Mouse (Mus musculus): ENCODE data around the gene Cxcr5. TPM values are rescaled to one million over a fixed set of nuclear protein-coding genes. Genes with fewer than 3 reads are reported as not detected.

The Cxcr5 gene
- polyA plus RNA-seq, 1 experiment = not detected

DNA sequence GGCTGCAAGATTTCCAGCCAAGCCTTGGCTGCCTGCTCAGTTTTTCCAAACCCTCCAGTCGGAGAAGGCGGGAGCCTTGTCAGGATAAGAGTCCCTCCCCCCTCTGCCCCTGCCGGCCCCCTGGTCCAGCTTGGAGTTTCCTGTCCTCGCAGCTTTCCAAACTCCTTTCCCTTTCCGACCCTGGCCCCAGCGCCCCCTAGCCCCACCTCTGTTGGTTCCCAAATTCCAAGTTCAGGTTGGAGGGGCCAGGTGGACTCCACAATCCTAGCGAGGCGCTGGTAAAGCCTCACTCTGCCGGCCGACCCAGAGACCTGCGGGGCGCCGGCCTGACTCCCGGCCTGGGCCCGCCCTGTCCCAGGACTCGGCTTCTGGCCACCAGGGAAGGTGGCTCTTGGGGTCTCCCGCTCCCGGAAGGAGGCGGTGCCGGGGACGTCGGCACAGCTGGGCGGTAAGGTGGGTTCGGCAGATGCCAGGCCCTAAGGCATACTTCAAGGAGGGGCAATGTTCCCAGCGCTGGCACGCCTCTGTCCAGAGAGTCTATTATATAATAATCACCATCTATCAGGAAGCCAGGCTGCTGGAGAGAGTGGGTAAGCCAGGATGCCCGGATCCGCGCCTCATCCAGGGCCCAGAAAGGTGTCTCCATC is 82.6 kb downstream of the Cxcr5 start:
- Histone ChIP-seq H3K4me1 (ENCODE audit: control insufficient read depth, insufficient read depth, low read length) (peaks cover 4% of the 10 kb centered on the region; the same call in 1 of the 2 replicates), H3K27ac (ENCODE audit: insufficient read depth, low read length) (peak overlapping the region; percentile 94), H3K4me3 (ENCODE audit: insufficient read depth, low read length) (peak overlapping the region; percentile 67)
- TF ChIP-seq CTCF (IDR thresholded peaks at IDR 0.05; ENCODE audit: borderline replicate concordance, insufficient read depth, low read length) (no peak), POLR2A (IDR thresholded peaks at IDR 0.05; ENCODE audit: low read depth, low read length) (peak; percentile 49; the same call in 1 of the 2 replicates)

DNA sequence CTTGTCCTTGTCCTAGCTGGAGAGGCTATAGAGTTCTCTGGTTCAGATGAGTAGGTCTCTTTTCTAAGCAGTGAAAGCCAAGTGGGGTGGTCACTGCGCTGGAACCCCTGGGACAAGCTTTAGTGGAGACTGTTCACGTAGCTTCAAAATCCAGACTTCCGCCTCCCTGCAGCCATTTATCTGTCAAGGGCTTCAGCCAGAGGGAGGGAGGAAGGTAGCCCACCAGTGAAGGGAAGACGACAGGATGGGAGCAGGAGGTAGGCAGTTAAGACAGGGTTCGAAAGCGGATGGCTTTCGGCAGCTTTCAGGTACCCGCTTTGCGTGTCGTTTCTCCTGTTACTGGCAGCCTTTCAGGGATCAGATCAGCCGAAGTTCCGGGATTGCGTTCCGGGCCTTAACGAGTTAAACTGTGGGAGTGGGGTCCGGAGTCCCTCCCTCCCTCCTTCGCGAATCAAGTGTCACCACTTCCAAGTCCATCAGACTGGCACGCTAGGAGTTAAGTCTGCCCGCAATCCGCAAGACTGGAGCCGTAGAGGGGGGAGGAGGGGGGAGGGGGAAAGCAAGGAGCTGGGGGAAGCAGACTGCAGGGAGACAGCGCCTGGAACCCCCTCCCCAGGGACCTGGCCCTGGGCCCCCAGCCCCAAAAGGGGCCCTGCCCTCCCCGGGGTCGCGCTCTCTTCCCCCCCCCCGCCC is 83.3 kb downstream of the Cxcr5 start:
- Histone ChIP-seq H3K4me3 (ENCODE audit: insufficient read depth, low read length) (peak overlapping the region; percentile 67), H3K27ac (ENCODE audit: insufficient read depth, low read length) (peak overlapping the region; percentile 57), H3K4me1 (ENCODE audit: control insufficient read depth, insufficient read depth, low read length) (peaks cover 4% of the 10 kb centered on the region; the same call in 1 of the 2 replicates)
- peak; percentile 5; the same call in 1 of the 2 replicates for TF ChIP-seq POLR2A (IDR thresholded peaks at IDR 0.05; ENCODE audit: low read depth, low read length)
- TF ChIP-seq CTCF (IDR thresholded peaks at IDR 0.05; ENCODE audit: borderline replicate concordance, insufficient read depth, low read length) = no peak

DNA sequence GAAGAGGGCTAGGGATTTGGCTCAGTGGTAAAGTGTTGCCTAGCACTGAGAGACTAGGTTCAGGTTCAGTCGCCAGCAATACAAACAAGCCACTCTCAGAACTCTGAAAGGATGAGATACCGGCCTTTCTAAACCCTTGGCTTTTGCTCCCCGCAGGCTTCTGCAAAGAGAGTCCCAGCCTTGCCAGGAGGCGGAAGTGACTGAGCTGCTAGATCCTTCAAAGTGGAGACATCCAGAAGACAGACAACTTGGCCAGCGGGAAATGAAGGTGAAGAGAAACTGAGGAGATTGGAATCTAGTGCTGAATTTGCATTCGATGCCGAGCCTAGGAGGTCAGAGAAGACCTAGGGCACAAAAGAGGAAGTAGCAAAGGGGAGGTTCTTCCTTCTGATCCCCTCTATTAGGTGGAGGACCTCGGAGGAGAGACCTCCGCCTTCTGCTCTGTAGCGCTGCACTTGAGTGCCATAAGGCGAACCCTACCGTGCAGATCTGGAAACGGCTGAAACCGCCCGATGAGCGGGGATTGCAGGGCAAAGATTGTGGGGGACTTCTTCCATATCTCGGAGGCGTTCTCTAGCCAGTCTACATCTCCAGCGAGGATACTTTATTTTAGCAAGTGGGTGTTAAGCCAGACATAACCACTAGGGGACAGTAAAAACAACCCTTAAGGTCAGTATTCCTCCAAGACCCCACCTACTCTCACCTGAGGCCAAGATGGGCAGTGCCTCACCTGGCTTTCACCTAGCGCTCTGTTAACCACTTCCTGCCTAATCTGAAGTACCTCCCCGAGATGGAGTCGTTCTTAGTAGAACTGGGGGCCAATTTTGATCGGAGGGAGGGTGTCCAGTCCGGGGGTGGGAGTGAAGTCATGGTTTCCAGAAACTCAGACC is 84.1 kb downstream of the Cxcr5 start:
- H3K4me3 ChIP-seq (ENCODE audit: insufficient read depth, low read length) = peak overlapping the region; percentile 51
- H3K27ac ChIP-seq (ENCODE audit: insufficient read depth, low read length) = peak overlapping the region; percentile 57
- H3K4me1 ChIP-seq (ENCODE audit: control insufficient read depth, insufficient read depth, low read length) = peaks cover 4% of the 10 kb centered on the region; the same call in 1 of the 2 replicates
- TF ChIP-seq CTCF (IDR thresholded peaks at IDR 0.05; ENCODE audit: borderline replicate concordance, insufficient read depth, low read length) (no peak), POLR2A (IDR thresholded peaks at IDR 0.05; ENCODE audit: low read depth, low read length) (no peak)

DNA sequence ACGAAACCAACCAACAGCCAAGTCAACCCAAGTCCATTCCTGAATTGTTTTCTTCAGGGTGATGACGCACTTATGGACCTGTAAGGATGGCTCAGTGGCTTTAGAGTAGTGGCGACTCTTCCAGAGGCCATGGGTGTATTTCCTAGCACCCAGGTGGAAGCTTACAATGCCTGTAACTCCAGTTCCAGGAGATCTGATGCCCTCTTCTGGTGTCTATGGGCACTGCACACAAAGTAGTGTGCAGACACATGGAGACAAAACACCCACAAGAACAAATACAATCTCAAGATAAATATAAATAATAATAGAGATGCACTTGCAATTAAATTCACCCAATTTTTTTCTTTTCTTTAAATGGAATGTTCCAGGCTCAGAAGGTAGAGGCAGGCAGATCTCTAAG is 85.7 kb downstream of the Cxcr5 start:
- TF ChIP-seq POLR2A (IDR thresholded peaks at IDR 0.05; ENCODE audit: low read depth, low read length) = no peak
- no peak for TF ChIP-seq CTCF (IDR thresholded peaks at IDR 0.05; ENCODE audit: borderline replicate concordance, insufficient read depth, low read length)
- no peak overlapping the region for H3K27ac ChIP-seq (ENCODE audit: insufficient read depth, low read length)
- peaks cover 4% of the 10 kb centered on the region; the same call in 1 of the 2 replicates for H3K4me1 ChIP-seq (ENCODE audit: control insufficient read depth, insufficient read depth, low read length)
- H3K4me3 ChIP-seq (ENCODE audit: insufficient read depth, low read length) = no peak overlapping the region

DNA sequence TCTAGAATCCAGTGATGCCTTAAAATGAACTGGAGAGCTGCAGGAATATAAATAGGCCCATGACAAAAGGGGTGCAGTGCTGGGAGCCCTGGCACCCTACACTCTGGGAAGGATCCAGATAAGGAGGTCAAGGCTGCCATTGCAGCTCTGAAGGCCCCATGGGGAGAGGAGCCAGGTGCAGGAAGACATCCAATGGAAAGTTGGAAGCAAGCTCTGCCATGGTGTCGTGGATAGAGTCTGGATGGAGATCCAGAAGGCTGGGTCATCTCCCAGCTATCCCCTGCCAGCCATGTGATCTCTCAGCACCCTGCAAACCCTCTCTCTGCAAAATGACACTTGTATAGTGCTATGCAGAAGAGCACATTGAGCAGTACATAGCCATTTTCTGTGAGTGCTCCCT is 87.3 kb downstream of the Cxcr5 start:
- Histone ChIP-seq H3K27ac (ENCODE audit: insufficient read depth, low read length) (no peak overlapping the region), H3K4me1 (ENCODE audit: control insufficient read depth, insufficient read depth, low read length) (no peaks in the 10 kb centered on the region), H3K4me3 (ENCODE audit: insufficient read depth, low read length) (no peak overlapping the region)
- TF ChIP-seq POLR2A (IDR thresholded peaks at IDR 0.05; ENCODE audit: low read depth, low read length) (peak; percentile 21), CTCF (IDR thresholded peaks at IDR 0.05; ENCODE audit: borderline replicate concordance, insufficient read depth, low read length) (no peak)

DNA sequence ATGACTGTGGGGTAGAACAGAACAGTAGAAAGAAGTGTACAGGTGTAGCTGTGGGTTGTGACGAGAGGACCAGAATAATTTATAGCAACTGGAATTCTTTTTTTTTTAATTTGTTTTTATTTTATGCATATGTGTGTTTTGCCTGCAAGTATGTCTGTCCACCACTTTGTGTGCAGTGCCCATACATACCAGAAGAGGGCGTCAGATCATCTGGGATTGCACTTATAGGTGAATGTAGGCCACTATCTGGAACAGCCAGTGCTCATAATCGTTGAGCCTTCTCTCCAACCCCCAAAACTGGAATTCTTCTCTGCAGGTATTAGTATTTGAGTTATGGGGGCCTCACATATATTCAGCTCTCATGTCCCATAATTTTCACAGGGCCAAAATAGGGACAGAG is 88.5 kb downstream of the Cxcr5 start:
- no peak overlapping the region for H3K27ac ChIP-seq (ENCODE audit: insufficient read depth, low read length)
- TF ChIP-seq CTCF (IDR thresholded peaks at IDR 0.05; ENCODE audit: borderline replicate concordance, insufficient read depth, low read length) (no peak), POLR2A (IDR thresholded peaks at IDR 0.05; ENCODE audit: low read depth, low read length) (no peak)
- H3K4me1 ChIP-seq (ENCODE audit: control insufficient read depth, insufficient read depth, low read length) = no peaks in the 10 kb centered on the region
- H3K4me3 ChIP-seq (ENCODE audit: insufficient read depth, low read length) = no peak overlapping the region

DNA sequence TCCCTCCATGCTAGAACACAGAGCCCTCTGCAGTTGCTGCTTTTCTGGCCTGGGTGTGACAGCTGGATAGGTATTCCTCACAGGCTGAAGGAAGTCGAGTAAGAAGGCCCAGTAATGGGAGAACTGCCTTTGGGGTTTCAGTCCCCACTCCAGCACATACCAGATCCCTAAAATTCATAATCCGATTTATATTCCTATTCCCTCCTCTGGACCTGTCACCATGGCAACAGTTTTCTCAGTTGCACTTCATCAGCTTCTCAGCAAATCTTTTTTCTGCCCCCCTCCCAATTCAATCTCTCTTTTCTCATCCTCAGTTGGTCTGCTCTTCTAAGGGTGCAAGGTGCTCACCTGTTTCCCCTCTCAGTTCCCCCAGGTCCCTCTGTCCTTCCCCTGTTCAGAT is 92.9 kb downstream of the Cxcr5 start:
- Histone ChIP-seq H3K4me1 (ENCODE audit: control insufficient read depth, insufficient read depth, low read length) (no peaks in the 10 kb centered on the region), H3K4me3 (ENCODE audit: insufficient read depth, low read length) (no peak overlapping the region), H3K27ac (ENCODE audit: insufficient read depth, low read length) (no peak overlapping the region)
- no peak for TF ChIP-seq POLR2A (IDR thresholded peaks at IDR 0.05; ENCODE audit: low read depth, low read length)
- no peak for TF ChIP-seq CTCF (IDR thresholded peaks at IDR 0.05; ENCODE audit: borderline replicate concordance, insufficient read depth, low read length)

DNA sequence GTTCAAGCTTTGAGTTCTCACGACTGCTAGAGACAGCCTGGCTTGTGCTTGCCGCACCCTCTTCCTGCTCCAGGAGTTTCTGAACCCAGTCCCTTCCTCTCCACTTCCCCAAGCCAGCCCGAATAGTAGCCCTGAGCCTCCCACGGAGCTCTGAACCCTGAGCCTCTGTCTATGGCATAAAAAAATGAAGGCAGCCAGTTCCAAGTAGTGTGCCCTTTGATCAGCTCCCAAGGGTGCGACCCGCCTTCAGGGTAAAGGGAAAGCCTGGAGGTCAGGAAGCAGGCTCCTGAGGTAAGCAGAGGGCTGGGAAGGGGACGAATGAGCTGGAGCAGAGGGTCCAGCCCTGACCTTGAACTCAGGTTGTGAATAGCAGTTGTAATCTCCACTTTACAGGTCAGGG is 93.5 kb downstream of the Cxcr5 start:
- Histone ChIP-seq H3K27ac (ENCODE audit: insufficient read depth, low read length) (no peak overlapping the region), H3K4me1 (ENCODE audit: control insufficient read depth, insufficient read depth, low read length) (no peaks in the 10 kb centered on the region), H3K4me3 (ENCODE audit: insufficient read depth, low read length) (no peak overlapping the region)
- TF ChIP-seq CTCF (IDR thresholded peaks at IDR 0.05; ENCODE audit: borderline replicate concordance, insufficient read depth, low read length) = no peak
- no peak for TF ChIP-seq POLR2A (IDR thresholded peaks at IDR 0.05; ENCODE audit: low read depth, low read length)

DNA sequence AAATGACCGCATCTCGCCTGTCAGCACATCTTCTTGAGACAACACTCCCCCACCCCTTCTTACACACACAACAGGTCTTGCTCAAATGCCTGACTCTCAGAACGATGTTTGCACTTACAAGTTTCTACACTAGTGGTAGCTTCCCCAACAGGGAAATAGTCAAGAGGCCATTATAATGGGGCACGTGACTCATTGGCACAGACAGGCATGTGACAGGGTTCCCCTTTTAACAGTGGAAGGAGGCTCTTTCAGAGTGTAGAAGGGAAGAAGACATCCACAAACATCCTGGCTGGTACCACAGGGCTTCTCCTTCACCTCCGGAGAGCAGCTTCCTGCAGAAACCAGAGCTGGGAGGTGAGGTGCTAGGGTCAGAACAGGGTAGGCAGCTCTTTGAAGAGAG is 99.7 kb downstream of the Cxcr5 start:
- Histone ChIP-seq H3K27ac (ENCODE audit: insufficient read depth, low read length) (no peak overlapping the region), H3K4me3 (ENCODE audit: insufficient read depth, low read length) (no peak overlapping the region), H3K4me1 (ENCODE audit: control insufficient read depth, insufficient read depth, low read length) (no peaks in the 10 kb centered on the region)
- TF ChIP-seq CTCF (IDR thresholded peaks at IDR 0.05; ENCODE audit: borderline replicate concordance, insufficient read depth, low read length) (no peak), POLR2A (IDR thresholded peaks at IDR 0.05; ENCODE audit: low read depth, low read length) (no peak)

Other genes with a start within 250 kb of the Cxcr5 start
- gene C2cd2l, start 241.6 kb downstream of the Cxcr5 start, polyA plus RNA-seq (2011; ENCODE audit: insufficient read length, low read depth, missing spikeins) = 9.4 and 10.5 TPM in 2 replicates
- gene Dpagt1, start 235.9 kb downstream of the Cxcr5 start, polyA plus RNA-seq (2011; ENCODE audit: insufficient read length, low read depth, missing spikeins) = 39.7 and 54.7 TPM in 2 replicates
- gene H2afx, start 227.2 kb downstream of the Cxcr5 start, polyA plus RNA-seq (2011; ENCODE audit: insufficient read length, low read depth, missing spikeins) = 50.9 and 74.7 TPM in 2 replicates
- 46.8 and 51.9 TPM in 2 replicates for gene Hmbs, start 217.6 kb downstream of the Cxcr5 start, polyA plus RNA-seq (2011; ENCODE audit: insufficient read length, low read depth, missing spikeins)
- 33.8 and 35.4 TPM in 2 replicates for gene Vps11, start 200.2 kb downstream of the Cxcr5 start, polyA plus RNA-seq (2011; ENCODE audit: insufficient read length, low read depth, missing spikeins)
- 88.7 and 101 TPM in 2 replicates for gene Hyou1, start 182.4 kb downstream of the Cxcr5 start, polyA plus RNA-seq (2011; ENCODE audit: insufficient read length, low read depth, missing spikeins)
- gene Slc37a4, start 165.0 kb downstream of the Cxcr5 start, polyA plus RNA-seq (2011; ENCODE audit: insufficient read length, low read depth, missing spikeins) = 7.0 and 7.7 TPM in 2 replicates
- 2,978 and 3,912 TPM in 2 replicates for gene Rps25, start 154.7 kb downstream of the Cxcr5 start, polyA plus RNA-seq (2011; ENCODE audit: insufficient read length, low read depth, missing spikeins)
- 104 and 112 TPM in 2 replicates for gene Trappc4, start 154.3 kb downstream of the Cxcr5 start, polyA plus RNA-seq (2011; ENCODE audit: insufficient read length, low read depth, missing spikeins)
- gene Ccdc84, start 143.3 kb downstream of the Cxcr5 start, polyA plus RNA-seq (2011; ENCODE audit: insufficient read length, low read depth, missing spikeins) = 10.2 and 13.4 TPM in 2 replicates
- not detected in 2 replicates for gene Foxr1, start 120.7 kb downstream of the Cxcr5 start, polyA plus RNA-seq (2011; ENCODE audit: insufficient read length, low read depth, missing spikeins)
- gene Upk2, start 106.9 kb downstream of the Cxcr5 start, polyA plus RNA-seq (2011; ENCODE audit: insufficient read length, low read depth, missing spikeins) = not detected in 2 replicates
- 56.0 and 61.6 TPM in 2 replicates for gene Bcl9l, start 79.1 kb downstream of the Cxcr5 start, polyA plus RNA-seq (2011; ENCODE audit: insufficient read length, low read depth, missing spikeins)
- 164 TPM in 2 replicates for gene Ddx6, start 43.0 kb upstream of the Cxcr5 start, polyA plus RNA-seq (2011; ENCODE audit: insufficient read length, low read depth, missing spikeins)
- gene Treh, start 111.4 kb upstream of the Cxcr5 start, polyA plus RNA-seq (2011; ENCODE audit: insufficient read length, low read depth, missing spikeins) = not detected in 2 replicates
- gene Phldb1, start 173.3 kb upstream of the Cxcr5 start, polyA plus RNA-seq (2011; ENCODE audit: insufficient read length, low read depth, missing spikeins) = 61.2 and 68.8 TPM in 2 replicates
- 255 and 260 TPM in 2 replicates for gene Arcn1, start 206.0 kb upstream of the Cxcr5 start, polyA plus RNA-seq (2011; ENCODE audit: insufficient read length, low read depth, missing spikeins)
- 128 and 132 TPM in 2 replicates for gene Ift46, start 206.0 kb upstream of the Cxcr5 start, polyA plus RNA-seq (2011; ENCODE audit: insufficient read length, low read depth, missing spikeins)
- gene Tmem25, start 237.4 kb upstream of the Cxcr5 start, polyA plus RNA-seq (2011; ENCODE audit: insufficient read length, low read depth, missing spikeins) = 0.65 and 0.90 TPM in 2 replicates
- 0.79 TPM in 1 of 2 replicates, not detected in the other for gene Ttc36, start 241.2 kb upstream of the Cxcr5 start, polyA plus RNA-seq (2011; ENCODE audit: insufficient read length, low read depth, missing spikeins)

Data from embryonic fibroblast, embryonic 13.5 days (primary cell).